In the genomic region with DNA sequence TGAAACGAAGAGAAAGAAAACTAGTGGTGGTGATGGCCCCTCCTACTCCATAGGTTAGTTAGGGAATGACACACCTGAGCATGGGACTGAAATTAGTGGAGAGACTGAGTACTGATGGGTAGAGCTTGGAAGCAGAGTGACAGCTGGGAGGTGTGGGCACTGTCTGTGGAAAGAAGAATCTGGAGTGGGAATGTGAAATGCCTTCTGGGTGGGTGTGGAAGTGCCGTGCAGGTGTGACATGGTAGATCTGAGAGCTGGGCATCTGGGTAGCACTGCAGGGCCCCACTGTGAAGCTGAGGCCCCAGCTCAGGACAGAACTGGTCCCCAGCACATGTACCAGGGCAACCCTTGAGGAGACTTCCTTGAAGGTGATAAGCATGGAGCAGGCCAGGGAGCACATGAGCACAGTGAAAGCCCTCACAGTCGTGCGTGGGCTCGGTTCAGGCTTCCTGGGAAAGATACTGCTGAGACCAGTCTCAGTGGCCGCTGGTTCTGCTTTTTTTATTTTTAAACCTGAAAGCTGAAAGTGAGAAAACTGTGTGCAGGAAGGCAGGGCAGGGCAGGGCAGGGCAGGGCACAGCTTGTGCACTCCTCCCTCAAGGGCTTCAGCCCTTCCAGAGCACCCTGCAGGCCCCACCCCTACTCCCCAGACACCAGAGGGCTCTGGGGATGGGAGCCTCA, we compare ENCODE assay signal across 11 mouse cellular contexts. TPM values are rescaled to one million over a fixed set of nuclear protein-coding genes. Genes with fewer than 3 reads are reported as not detected.
A peak's percentile ranks its signal among the peaks of the same experiment; 100 is the strongest.
DNase-seq lines count a peak whose midpoint lies in the region; ATAC-seq and TF ChIP-seq lines count a peak whose summit lies in the region.
"Had no signal": no experiment of that assay in that cellular context is flagged by ENCODE, and none has a peak within 500 bp of the region (broad histone marks: within the 10 kb centered on the region; RNA-seq: fewer than 3 reads in every experiment).

No protein-coding gene starts in this region.

- no peak overlapping the region for H3K4me3 ChIP-seq in hindbrain, embryonic 10.5 days
- no peak overlapping the region for H3K4me3 ChIP-seq in hindbrain, postnatal 0 days (ENCODE audit: low read length)
- H3K4me3 ChIP-seq in bone marrow macrophage, adult 2 months (ENCODE audit: insufficient read depth, low read length): no peak overlapping the region
- no peak overlapping the region for H3K4me3 ChIP-seq in intestine, embryonic 15.5 days (replicated peaks)
- H3K4me3 ChIP-seq in cerebellum, adult 2 months (replicated peaks; ENCODE audit: insufficient read depth, low read depth, low read length): no peak overlapping the region
- H3K4me3 ChIP-seq: hindbrain, embryonic 15.5 days; liver, embryonic 13.5 days had no signal

- TF ChIP-seq POLR2A in bone marrow macrophage, adult 2 months (IDR thresholded peaks at IDR 0.05; ENCODE audit: borderline replicate concordance, low read depth, low read length): no peak
- no peak for TF ChIP-seq POLR2A in cerebellum, adult 2 months (IDR thresholded peaks at IDR 0.05; ENCODE audit: borderline replicate concordance, insufficient read depth, low read length)

- peak overlapping the region; percentile 50; the same call in 1 of the 2 replicates for H3K27ac ChIP-seq in hindbrain, embryonic 10.5 days
- H3K27ac ChIP-seq in hindbrain, postnatal 0 days: no peak overlapping the region
- peak overlapping the region; percentile 39 for H3K27ac ChIP-seq in bone marrow macrophage, adult 2 months (ENCODE audit: insufficient read depth, low read depth, low read length)
- peak overlapping the region; percentile 63 for H3K27ac ChIP-seq in intestine, embryonic 15.5 days
- no peak overlapping the region for H3K27ac ChIP-seq in cerebellum, adult 2 months (ENCODE audit: insufficient read depth, low read length)
- H3K27ac ChIP-seq: hindbrain, embryonic 15.5 days; liver, embryonic 13.5 days had no signal

- no peak overlapping the region for H3K9ac ChIP-seq in hindbrain, postnatal 0 days (replicated peaks; ENCODE audit: low read length)
- 0 out of 2 replicates have a peak overlapping the region, but pooled peaks have one; percentile 3 for H3K9ac ChIP-seq in intestine, embryonic 15.5 days
- H3K9ac ChIP-seq: hindbrain, embryonic 15.5 days; liver, embryonic 13.5 days had no signal

- 82% methylated on average over 6 of the region's 6 CpGs for WGBS in hindbrain, embryonic 10.5 days
- 89% methylated on average over 6 of the region's 6 CpGs for WGBS in hindbrain, postnatal 0 days
- 70% methylated on average over 6 of the region's 6 CpGs for WGBS in intestine, embryonic 15.5 days
- 82% methylated on average over 6 of the region's 6 CpGs for WGBS in cerebellum, adult 2 months

- no peaks in the 10 kb centered on the region for H3K27me3 ChIP-seq in hindbrain, embryonic 10.5 days (ENCODE audit: insufficient read depth, poor library complexity, severe bottlenecking)
- H3K27me3 ChIP-seq in hindbrain, postnatal 0 days (ENCODE audit: insufficient read depth, low read length): no peaks in the 10 kb centered on the region
- no peaks in the 10 kb centered on the region for H3K27me3 ChIP-seq in intestine, embryonic 15.5 days (replicated peaks)
- H3K27me3 ChIP-seq in cerebellum, adult 2 months (ENCODE audit: control insufficient read depth, insufficient read depth, low read length): no peaks in the 10 kb centered on the region
- H3K27me3 ChIP-seq: hindbrain, embryonic 15.5 days; liver, embryonic 13.5 days had no signal

- no peak for TF ChIP-seq CTCF in hindbrain, postnatal 0 days (IDR thresholded peaks at IDR 0.05; ENCODE audit: low read depth)
- TF ChIP-seq CTCF in bone marrow macrophage, adult 2 months (IDR thresholded peaks at IDR 0.05; ENCODE audit: low read depth, low read length): no peak
- TF ChIP-seq CTCF in cerebellum, adult 2 months (IDR thresholded peaks at IDR 0.05; ENCODE audit: borderline replicate concordance, insufficient read depth, low read depth, low read length): no peak

- DNase-seq in hindbrain, embryonic 10.5 days (ENCODE audit: low spot score): no peak
- DNase-seq in hindbrain, postnatal 0 days (ENCODE audit: low spot score): no peak
- DNase-seq in lung, postnatal 4 days: peak; percentile 23 to 58
- DNase-seq in yolk sac, embryonic 10.5 days (ENCODE audit: low spot score): no peak
- no peak for DNase-seq in cerebellum, adult 2 months
- DNase-seq in adrenal gland, postnatal 4 days (ENCODE audit: low spot score in 2 of 2): no peak
- DNase-seq: adrenal gland, postnatal 10 days; liver, embryonic 13.5 days had no signal

- peaks cover 8% of the 10 kb centered on the region; the same call in 1 of the 2 replicates for H3K4me1 ChIP-seq in hindbrain, embryonic 10.5 days (replicated peaks)
- no peaks in the 10 kb centered on the region for H3K4me1 ChIP-seq in hindbrain, postnatal 0 days (ENCODE audit: insufficient read depth, low read length)
- H3K4me1 ChIP-seq in bone marrow macrophage, adult 2 months (ENCODE audit: control insufficient read depth, insufficient read depth, low read length): peaks cover 13% of the 10 kb centered on the region
- H3K4me1 ChIP-seq in intestine, embryonic 15.5 days (replicated peaks): peaks cover 12% of the 10 kb centered on the region
- peaks cover 22% of the 10 kb centered on the region for H3K4me1 ChIP-seq in cerebellum, adult 2 months (ENCODE audit: control insufficient read depth, insufficient read depth, low read length)
- H3K4me1 ChIP-seq: hindbrain, embryonic 15.5 days had no signal

- H3K4me2 ChIP-seq in hindbrain, postnatal 0 days (ENCODE audit: low read depth, low read length): no peak overlapping the region
- H3K4me2 ChIP-seq in intestine, embryonic 15.5 days (replicated peaks): no peak overlapping the region
- H3K4me2 ChIP-seq: hindbrain, embryonic 15.5 days; liver, embryonic 13.5 days had no signal

- no peaks in the 10 kb centered on the region for H3K9me3 ChIP-seq in hindbrain, embryonic 10.5 days
- H3K9me3 ChIP-seq in hindbrain, postnatal 0 days (ENCODE audit: low read length): no peaks in the 10 kb centered on the region
- H3K9me3 ChIP-seq in intestine, embryonic 15.5 days: no peaks in the 10 kb centered on the region
- H3K9me3 ChIP-seq: hindbrain, embryonic 15.5 days; liver, embryonic 13.5 days had no signal

- peaks cover 85% of the 10 kb centered on the region for H3K36me3 ChIP-seq in hindbrain, embryonic 10.5 days
- peaks cover 30% of the 10 kb centered on the region for H3K36me3 ChIP-seq in hindbrain, postnatal 0 days (ENCODE audit: insufficient read depth, low read length)
- H3K36me3 ChIP-seq in intestine, embryonic 15.5 days: peaks cover 31% of the 10 kb centered on the region

- no peak for ATAC-seq in hindbrain, postnatal 0 days
- peak; percentile 74 for ATAC-seq in intestine, embryonic 15.5 days

RNA-seq across cellular contexts. Expression of a gene that starts 51.7 kb away (rescaled TPM):
- 15.0 and 16.3 TPM in 2 replicates for polyA plus RNA-seq in hindbrain, embryonic 10.5 days (2016; fragmentation: Nextera tagmentation; extraction: Ambion mirVana)
- 23.1 and 23.5 TPM in 2 replicates for total RNA-seq in hindbrain, postnatal 0 days (2014; rRNA removed)
- polyA plus RNA-seq in hindbrain, postnatal 0 days (2015; fragmentation: Nextera tagmentation; extraction: Ambion mirVana): 13.3 and 13.7 TPM in 2 replicates
- polyA plus RNA-seq in bone marrow macrophage, adult 2 months (2012; ENCODE audit: insufficient read depth, insufficient read length, missing spikeins): 22.5 and 26.7 TPM in 2 replicates
- 19.3 and 23.3 TPM in 2 replicates for polyA plus RNA-seq in intestine, embryonic 15.5 days (2015; fragmentation: Nextera tagmentation; extraction: Ambion mirVana)
- polyA plus RNA-seq in cerebellum, adult 2 months (2012; rRNA removed): 42.3 and 44.4 TPM in 2 replicates
- total RNA-seq in adrenal gland, postnatal 4 days (2021): 10 to 100 TPM in 1 of 2 experiments, 1 to 10 TPM in 1; 9.8 to 10.6 TPM

RNA-seq across cellular contexts. Expression of a gene that starts 51.8 kb away (rescaled TPM):
- 104 and 105 TPM in 2 replicates for polyA plus RNA-seq in hindbrain, embryonic 10.5 days (2016; fragmentation: Nextera tagmentation; extraction: Ambion mirVana)
- total RNA-seq in hindbrain, postnatal 0 days (2014; rRNA removed): 58.5 and 73.3 TPM in 2 replicates
- 67.6 and 69.2 TPM in 2 replicates for polyA plus RNA-seq in hindbrain, postnatal 0 days (2015; fragmentation: Nextera tagmentation; extraction: Ambion mirVana)
- 17.5 and 19.3 TPM in 2 replicates for polyA plus RNA-seq in bone marrow macrophage, adult 2 months (2012; ENCODE audit: insufficient read depth, insufficient read length, missing spikeins)
- 170 and 186 TPM in 2 replicates for polyA plus RNA-seq in intestine, embryonic 15.5 days (2015; fragmentation: Nextera tagmentation; extraction: Ambion mirVana)
- polyA plus RNA-seq in cerebellum, adult 2 months (2012; rRNA removed): 22.3 and 25.3 TPM in 2 replicates
- 10 to 100 TPM; 63.6 to 67.5 TPM for total RNA-seq in adrenal gland, postnatal 4 days (2021)

Comparison
In these comparisons a context has a peak if more than half of its experiments do, and no peak if none do; other contexts are left out.
1. H3K27ac ChIP-seq: peak in hindbrain, embryonic 10.5 days (single experiment), bone marrow macrophage, adult 2 months (single experiment) and intestine, embryonic 15.5 days (single experiment); none in hindbrain, postnatal 0 days (single experiment) and cerebellum, adult 2 months (single experiment).
2. DNase-seq: peak in lung, postnatal 4 days (2 of 2); none in hindbrain, embryonic 10.5 days (single experiment), hindbrain, postnatal 0 days (single experiment), yolk sac, embryonic 10.5 days (single experiment), cerebellum, adult 2 months (0 of 2) and adrenal gland, postnatal 4 days (0 of 2).